ENCODE assay signal across 8 mouse cellular contexts in the genomic region with DNA sequence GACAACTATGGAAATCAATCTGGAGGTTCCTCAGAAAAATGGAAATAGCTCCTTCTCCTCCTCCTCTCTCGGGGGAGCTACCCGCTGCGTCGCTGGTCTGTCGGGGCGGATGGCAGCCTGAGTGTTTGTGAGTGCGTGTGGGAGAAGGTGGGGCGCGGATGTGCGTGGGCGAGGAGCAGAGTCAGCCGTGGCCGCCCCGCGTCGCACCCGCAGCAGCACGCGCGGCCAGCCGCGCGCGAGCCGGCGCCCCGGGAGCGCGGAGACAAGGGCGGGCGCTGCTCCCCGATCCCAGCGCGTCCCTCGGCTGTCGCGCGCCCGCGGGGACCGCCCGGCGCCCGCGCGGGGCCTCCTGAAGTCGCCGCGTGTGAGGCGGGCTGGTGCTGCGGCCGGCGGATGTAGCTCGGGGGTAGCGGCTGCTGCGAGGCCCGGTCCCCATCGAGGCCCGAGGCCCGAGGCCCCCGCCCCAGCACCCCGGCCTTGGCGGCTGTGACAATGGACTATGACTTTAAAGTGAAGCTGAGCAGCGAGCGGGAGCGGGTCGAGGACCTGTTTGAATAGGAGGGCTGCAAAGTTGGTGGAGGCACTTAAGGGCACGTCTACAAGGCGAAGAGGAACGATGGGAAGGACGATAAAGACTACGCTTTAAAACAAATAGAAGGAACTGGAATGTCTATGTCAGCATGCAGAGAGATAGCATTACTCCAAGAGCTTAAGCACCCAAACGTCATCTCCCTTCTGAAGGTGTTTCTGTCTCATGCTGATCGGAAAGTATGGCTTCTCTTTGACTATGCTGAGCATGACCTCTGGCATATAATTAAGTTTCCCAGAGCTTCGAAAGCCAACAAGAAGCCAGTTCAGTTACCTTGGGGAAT. TPM values are rescaled to one million over a fixed set of nuclear protein-coding genes. Genes with fewer than 3 reads are reported as not detected.
A peak's percentile ranks its signal among the peaks of the same experiment; 100 is the strongest.
DNase-seq lines count a peak whose midpoint lies in the region; ATAC-seq lines count a peak whose summit lies in the region.

No protein-coding gene starts in this region.

- ATAC-seq in heart, embryonic 15.5 days (replicated peaks; ENCODE audit: insufficient number of reproducible peaks, insufficient read depth, low FRiP score, low read depth) = peak; percentile 43; the same call in 1 of the 2 replicates
- ATAC-seq in midbrain, embryonic 12.5 days (ENCODE audit: low FRiP score, low read depth) = peak; percentile 90

- H3K36me3 ChIP-seq in heart, embryonic 15.5 days = no peaks in the 10 kb centered on the region
- H3K36me3 ChIP-seq in midbrain, embryonic 12.5 days = no peaks in the 10 kb centered on the region

- H3K27me3 ChIP-seq in heart, embryonic 15.5 days = peaks cover 3% of the 10 kb centered on the region; the same call in 1 of the 2 replicates
- H3K27me3 ChIP-seq in midbrain, embryonic 12.5 days = peaks cover 8% of the 10 kb centered on the region

- no peak overlapping the region for H3K27ac ChIP-seq in heart, embryonic 15.5 days
- no peak overlapping the region for H3K27ac ChIP-seq in brown adipose tissue, adult 24 weeks (replicated peaks; ENCODE audit: low read depth, low read length)
- no peak overlapping the region for H3K27ac ChIP-seq in midbrain, embryonic 12.5 days (replicated peaks)

- WGBS in heart, embryonic 15.5 days = 2% methylated on average over 67 of the region's 75 CpGs
- WGBS in midbrain, embryonic 12.5 days = 5% methylated on average over 73 of the region's 75 CpGs

- H3K4me1 ChIP-seq in heart, embryonic 15.5 days (replicated peaks) = no peaks in the 10 kb centered on the region
- H3K4me1 ChIP-seq in brown adipose tissue, adult 24 weeks (ENCODE audit: control insufficient read depth, insufficient read depth, insufficient read length, low read length) = no peaks in the 10 kb centered on the region
- no peaks in the 10 kb centered on the region for H3K4me1 ChIP-seq in midbrain, embryonic 12.5 days

- no peak for DNase-seq in heart, postnatal 4 days
- peak; percentile 67 to 68 for DNase-seq in frontal cortex, postnatal 36 days (ENCODE audit: low spot score in 2 of 2)
- DNase-seq in left cerebral cortex, adult 11 months (ENCODE audit: low spot score) = peak; percentile 51
- no peak for DNase-seq in adipocyte (ENCODE audit: low spot score)
- no peak for DNase-seq in lung, postnatal 25 days (ENCODE audit: low spot score)

- peak overlapping the region; percentile 49 for H3K9ac ChIP-seq in heart, embryonic 15.5 days
- peak overlapping the region; percentile 65 for H3K9ac ChIP-seq in midbrain, embryonic 12.5 days (replicated peaks)

- H3K4me2 ChIP-seq in heart, embryonic 15.5 days = peak overlapping the region; percentile 95
- peak overlapping the region; percentile 80 for H3K4me2 ChIP-seq in midbrain, embryonic 12.5 days (replicated peaks)

- peak overlapping the region; percentile 55 for H3K4me3 ChIP-seq in heart, embryonic 15.5 days
- peak overlapping the region; percentile 22; the same call in 1 of the 2 replicates for H3K4me3 ChIP-seq in brown adipose tissue, adult 24 weeks (ENCODE audit: insufficient read depth, low read depth, low read length)
- H3K4me3 ChIP-seq in midbrain, embryonic 12.5 days = peak overlapping the region; percentile 48

- no peaks in the 10 kb centered on the region for H3K9me3 ChIP-seq in heart, embryonic 15.5 days (replicated peaks)
- H3K9me3 ChIP-seq in midbrain, embryonic 12.5 days = no peaks in the 10 kb centered on the region

RNA-seq across cellular contexts. Expression of gene Gm7247, which starts 3.2 kb away (rescaled TPM):
- polyA plus RNA-seq in heart, embryonic 15.5 days (2015; fragmentation: Nextera tagmentation; extraction: Ambion mirVana) = not detected in 2 replicates
- total RNA-seq in heart, postnatal 4 days (2021) = not detected
- polyA plus RNA-seq in brown adipose tissue, adult 24 weeks (2012; ENCODE audit: insufficient read depth, insufficient read length, missing spikeins) = not detected in 2 replicates
- not detected in 2 replicates for polyA plus RNA-seq in midbrain, embryonic 12.5 days (2016; fragmentation: Nextera tagmentation; extraction: Ambion mirVana)

RNA-seq across cellular contexts. Expression of gene Vmn2r88, which starts 52.3 kb away (rescaled TPM):
- not detected in 2 replicates for polyA plus RNA-seq in heart, embryonic 15.5 days (2015; fragmentation: Nextera tagmentation; extraction: Ambion mirVana)
- not detected for total RNA-seq in heart, postnatal 4 days (2021)
- not detected in 2 replicates for polyA plus RNA-seq in brown adipose tissue, adult 24 weeks (2012; ENCODE audit: insufficient read depth, insufficient read length, missing spikeins)
- polyA plus RNA-seq in midbrain, embryonic 12.5 days (2016; fragmentation: Nextera tagmentation; extraction: Ambion mirVana) = not detected in 2 replicates

Comparison
In these comparisons a context has a peak if more than half of its experiments do, and no peak if none do; other contexts are left out.
1. DNase-seq: peak in frontal cortex, postnatal 36 days (2 of 2) and left cerebral cortex, adult 11 months (single experiment); none in heart, postnatal 4 days (single experiment), adipocyte (single experiment) and lung, postnatal 25 days (single experiment).
2. Peak in every context shown above with its lines, with median percentiles within 50 percentile points of each other: H3K4me3 ChIP-seq.